Mouse (Mus musculus) MEL (cell line): Measurements from ENCODE around the gene Pkd1l1. TPM values are rescaled to one million over a fixed set of nuclear protein-coding genes. Genes with fewer than 3 reads are reported as not detected.

Experiments used
- DNase-seq: peaks from one replicate; pipeline ENCODE4 v3.0.0; 2011; ENCODE audit warnings: low read depth, low spot score
- H3K27ac ChIP-seq: 2 replicates; pipeline ENCODE4 v1.5.1; 2012; ENCODE audit warnings: low read depth, mild to moderate bottlenecking, control low read depth, low read length, moderate library complexity; ENCODE audit not compliant: control insufficient read depth
- H3K27me3 ChIP-seq, 2 experiments: fragments of 150-350 bp in 1 of 2; sonication (generic) in 1 of 2; 2 replicates each; pipeline ENCODE4 v1.6.1; 2012; ENCODE audit warnings: low read length in 2 of 2, mild to moderate bottlenecking in 2 of 2, improper control_type of control experiment in 1 of 2, moderate library complexity in 1 of 2; ENCODE audit not compliant: insufficient read depth in 2 of 2, control insufficient read depth in 1 of 2
- H3K36me3 ChIP-seq, 2 experiments: 2 replicates each; pipeline ENCODE4 v1.6.1; 2012 to 2014; ENCODE audit warnings: low read length in 2 of 2, improper control_type of control experiment in 1 of 2, inconsistent platforms in 1 of 2, mild to moderate bottlenecking in 1 of 2; ENCODE audit not compliant: insufficient read depth in 2 of 2, control insufficient read depth in 1 of 2
- H3K4me1 ChIP-seq, 2 experiments: fragments of 150-350 bp in 1 of 2; sonication (generic) in 1 of 2; 2 replicates each; pipeline ENCODE4 v1.6.1; 2012; ENCODE audit warnings: low read length in 2 of 2, improper control_type of control experiment in 1 of 2, mild to moderate bottlenecking in 1 of 2; ENCODE audit not compliant: insufficient read depth in 2 of 2, control insufficient read depth in 1 of 2
- H3K4me3 ChIP-seq, 2 experiments: fragments of 150-350 bp in 1 of 2; sonication (generic) in 1 of 2; 2 replicates each; pipeline ENCODE4 v1.5.1; 2012; ENCODE audit warnings: low read depth in 2 of 2, low read length in 2 of 2, mild to moderate bottlenecking in 2 of 2, moderate library complexity in 2 of 2, control low read depth in 1 of 2, improper control_type of control experiment in 1 of 2; ENCODE audit not compliant: control insufficient read depth in 1 of 2, insufficient read depth in 1 of 2
- H3K79me2 ChIP-seq: 2 replicates; pipeline ENCODE4 v1.6.1; 2012; ENCODE audit warnings: mild to moderate bottlenecking, low read length, moderate library complexity; ENCODE audit not compliant: control insufficient read depth, poor library complexity, insufficient read depth
- H3K9ac ChIP-seq: 2 replicates; pipeline ENCODE4 v1.6.1; 2012; ENCODE audit warnings: low read depth, mild to moderate bottlenecking, control low read depth, low read length, moderate library complexity; ENCODE audit not compliant: control insufficient read depth, poor library complexity, severe bottlenecking
- H3K9me3 ChIP-seq: fragments of 150-350 bp; sonication (generic); replicated peaks from 2 replicates; pipeline ENCODE4 v1.6.1; 2012; ENCODE audit warnings: mild to moderate bottlenecking, low read length, improper control_type of control experiment, moderate library complexity; ENCODE audit not compliant: insufficient read depth
- BHLHE40 ChIP-seq: IDR thresholded peaks from 2 replicates; pipeline ENCODE4 v1.6.1; 2012; ENCODE audit warnings: low read depth, mild to moderate bottlenecking, inconsistent platforms, low read length, improper control_type of control experiment, borderline replicate concordance
- CHD1 ChIP-seq: IDR thresholded peaks from 2 replicates; pipeline ENCODE4 v1.6.1; 2012; ENCODE audit warnings: low read depth, mild to moderate bottlenecking, inconsistent platforms, low read length, improper control_type of control experiment
- CHD2 ChIP-seq: IDR thresholded peaks from 2 replicates; pipeline ENCODE4 v1.6.1; 2011; ENCODE audit warnings: low read length, improper control_type of control experiment
- CTCF ChIP-seq, 3 experiments: IDR thresholded peaks in 2 of 3; conservative IDR thresholded peaks in 1 of 3; 2 replicates each; pipeline ENCODE4 v1.5.1; 2011 to 2012; ENCODE audit warnings: low read length in 3 of 3, low read depth in 2 of 3, mild to moderate bottlenecking in 2 of 3, improper control_type of control experiment in 1 of 3, inconsistent platforms in 1 of 3, mixed read lengths in 1 of 3, moderate library complexity in 1 of 3; ENCODE audit not compliant: control insufficient read depth in 1 of 3, insufficient read depth in 1 of 3, poor library complexity in 1 of 3, severe bottlenecking in 1 of 3
- ELF1 ChIP-seq: IDR thresholded peaks from 2 replicates; pipeline ENCODE4 v1.6.1; 2014; ENCODE audit warnings: low read depth, mild to moderate bottlenecking, inconsistent platforms, low read length, improper control_type of control experiment, moderate library complexity
- EP300 ChIP-seq, 2 experiments: IDR thresholded peaks; 2 replicates each; pipeline ENCODE4 v1.6.1; 2011; ENCODE audit warnings: improper control_type of control experiment in 2 of 2, low read length in 2 of 2, low read depth in 1 of 2, mild to moderate bottlenecking in 1 of 2
- ETS1 ChIP-seq: IDR thresholded peaks from 2 replicates; pipeline ENCODE4 v1.6.1; 2012; ENCODE audit warnings: low read depth, mild to moderate bottlenecking, inconsistent platforms, low read length, improper control_type of control experiment, moderate library complexity
- GABPA ChIP-seq: IDR thresholded peaks from 2 replicates; pipeline ENCODE4 v1.6.1; 2012; ENCODE audit warnings: low read depth, mild to moderate bottlenecking, inconsistent platforms, low read length, improper control_type of control experiment, moderate library complexity
- GATA1 ChIP-seq: IDR thresholded peaks from 2 replicates; pipeline ENCODE4 v1.6.1; 2011; ENCODE audit warnings: low read depth, low read length, improper control_type of control experiment
- JUND ChIP-seq: IDR thresholded peaks from 2 replicates; pipeline ENCODE4 v1.6.1; 2011; ENCODE audit warnings: low read depth, mild to moderate bottlenecking, improper control_type of control experiment, low read length
- POLR2A ChIP-seq, 2 experiments: IDR thresholded peaks; 2 replicates each; pipeline ENCODE4 v1.6.1; 2011 to 2012; ENCODE audit warnings: low read length in 2 of 2, mild to moderate bottlenecking in 2 of 2, control low read depth in 1 of 2, improper control_type of control experiment in 1 of 2, low read depth in 1 of 2, moderate library complexity in 1 of 2; ENCODE audit not compliant: control insufficient read depth in 1 of 2, insufficient read depth in 1 of 2, poor library complexity in 1 of 2
- POLR2AphosphoS5 ChIP-seq: IDR thresholded peaks from 2 replicates; pipeline ENCODE4 v1.6.1; 2012; ENCODE audit warnings: low read depth, borderline replicate concordance, mild to moderate bottlenecking, inconsistent platforms, low read length, moderate library complexity, mixed read lengths
- RCOR1 ChIP-seq: IDR thresholded peaks from 2 replicates; pipeline ENCODE4 v1.6.1; 2012; ENCODE audit warnings: low read depth, mild to moderate bottlenecking, inconsistent platforms, low read length, improper control_type of control experiment
- SMC3 ChIP-seq: IDR thresholded peaks from 2 replicates; pipeline ENCODE4 v1.6.1; 2011; ENCODE audit warnings: low read depth, low read length, improper control_type of control experiment
- TCF12 ChIP-seq: IDR thresholded peaks from 2 replicates; pipeline ENCODE4 v1.6.1; 2014; ENCODE audit warnings: low read depth, mild to moderate bottlenecking, inconsistent platforms, low read length, improper control_type of control experiment, moderate library complexity
- ZMIZ1 ChIP-seq: IDR thresholded peaks from 2 replicates; pipeline ENCODE4 v1.6.1; 2012; ENCODE audit warnings: low read depth, mild to moderate bottlenecking, inconsistent platforms, low read length, improper control_type of control experiment, moderate library complexity
- ZNF384 ChIP-seq: IDR thresholded peaks from 2 replicates; pipeline ENCODE4 v1.6.1; 2012; ENCODE audit warnings: low read depth, mild to moderate bottlenecking, inconsistent platforms, low read length, improper control_type of control experiment
- polyA plus RNA-seq, 2 experiments: library from polyadenylated mRNA; stranded (reverse) in 1 of 2; unstranded in 1 of 2; fragments of >175 nt in 1 of 2; fragments of >200 nt in 1 of 2; gene quantifications; 2 replicates each; pipeline versions ENCODE4 v1.2.1 to v1.2.4; 2012; ENCODE audit warnings: low replicate concordance in 2 of 2, low read depth in 1 of 2; ENCODE audit not compliant: insufficient read length in 2 of 2, insufficient read depth in 1 of 2, missing spikeins in 1 of 2
- total RNA-seq: library from RNA; depleted of rRNA; stranded (reverse); fragments of 300-350 nt; gene quantifications from 2 replicates; pipeline ENCODE4 v1.2.3, GENCODE M21; 2012

The Pkd1l1 gene
- total and polyA plus RNA-seq, 3 experiments = not detected

- Histone ChIP-seq H3K36me3 (no peaks in the 10 kb centered on the region), H3K9me3 (no peaks in the 10 kb centered on the region), H3K4me1 (no peaks in the 10 kb centered on the region), H3K9ac (no peak overlapping the region), H3K79me2 (no peaks in the 10 kb centered on the region), H3K27ac (no peak overlapping the region), H3K4me3 (no peak overlapping the region), H3K27me3 (no peaks in the 10 kb centered on the region)
- no peak for DNase-seq
- TF ChIP-seq CTCF (IDR thresholded peaks at IDR 0.05 in 2 of 3, conservative IDR thresholded peaks at IDR 0.05 in 1 of 3; ENCODE audit: control insufficient read depth in 1 of 3, insufficient read depth in 1 of 3, low read depth in 2 of 3, low read length in 3 of 3, poor library complexity in 1 of 3, severe bottlenecking in 1 of 3) (no peak), CHD1 (no peak), RCOR1 (no peak), GABPA (no peak), ZMIZ1 (no peak), POLR2A (IDR thresholded peaks at IDR 0.05; ENCODE audit: control insufficient read depth in 1 of 2, insufficient read depth in 1 of 2, low read depth in 1 of 2, low read length in 2 of 2, poor library complexity in 1 of 2) (no peak), GATA1 (no peak)
Measured at GRCm38 (mm10) chr11:8834121-8834520, 138.9 kb downstream of the Pkd1l1 start.

GRCm38 (mm10) chr11:8830551-8830950 lies 142.5 kb downstream of the Pkd1l1 start:
- no peaks in the 10 kb centered on the region for H3K27me3 ChIP-seq
- no peaks in the 10 kb centered on the region for H3K4me1 ChIP-seq
- H3K79me2 ChIP-seq = no peaks in the 10 kb centered on the region
- H3K9ac ChIP-seq = no peak overlapping the region
- no peak for TF ChIP-seq EP300 (IDR thresholded peaks at IDR 0.05; ENCODE audit: low read depth in 1 of 2, low read length in 2 of 2)
- TF ChIP-seq POLR2AphosphoS5 = no peak
- no peak for TF ChIP-seq BHLHE40
- no peak for TF ChIP-seq GATA1
- no peak for TF ChIP-seq TCF12
- no peak for TF ChIP-seq POLR2A (IDR thresholded peaks at IDR 0.05; ENCODE audit: control insufficient read depth in 1 of 2, insufficient read depth in 1 of 2, low read depth in 1 of 2, low read length in 2 of 2, poor library complexity in 1 of 2)
- TF ChIP-seq GABPA = no peak
- no peak for TF ChIP-seq ZNF384
- TF ChIP-seq CHD2 = no peak
- no peak for TF ChIP-seq CTCF (IDR thresholded peaks at IDR 0.05 in 2 of 3, conservative IDR thresholded peaks at IDR 0.05 in 1 of 3; ENCODE audit: control insufficient read depth in 1 of 3, insufficient read depth in 1 of 3, low read depth in 2 of 3, low read length in 3 of 3, poor library complexity in 1 of 3, severe bottlenecking in 1 of 3)
- TF ChIP-seq ELF1 = no peak
- TF ChIP-seq SMC3 = no peak
- no peak for TF ChIP-seq ETS1
- no peak for TF ChIP-seq JUND
- no peaks in the 10 kb centered on the region for H3K9me3 ChIP-seq
- no peak overlapping the region for H3K27ac ChIP-seq
- H3K36me3 ChIP-seq = no peaks in the 10 kb centered on the region
- H3K4me3 ChIP-seq = no peak overlapping the region
- no peak for DNase-seq
